Mouse (Mus musculus) C2C12 (cell line): Measurements from ENCODE around the gene Fntb. TPM values are rescaled to one million over a fixed set of nuclear protein-coding genes. Genes with fewer than 3 reads are reported as not detected.
"Not testable (repeated sequence)": the region's sequence is repeated elsewhere in the genome, so short reads cannot be mapped to it uniquely, and the experiment has no call there.

Experiments
- H3K27me3 ChIP-seq: one replicate; pipeline ENCODE4 v1.6.1; 2011; ENCODE audit not compliant: control insufficient read depth, insufficient read depth, insufficient read length
- H3K36me3 ChIP-seq: one replicate; pipeline ENCODE4 v1.6.1; 2011; ENCODE audit not compliant: control insufficient read depth, insufficient read depth
- H3K4me3 ChIP-seq: one replicate; pipeline ENCODE4 v1.5.1; 2011; ENCODE audit warnings: mild to moderate bottlenecking, control low read depth; ENCODE audit not compliant: poor library complexity, insufficient read depth, severe bottlenecking
- H3K79me2 ChIP-seq: one replicate; pipeline ENCODE4 v1.6.1; 2011; ENCODE audit not compliant: control insufficient read depth, insufficient read depth
- H3K79me3 ChIP-seq: one replicate; pipeline ENCODE4 v1.6.1; 2011; ENCODE audit warnings: low read depth, control low read depth
- H3ac ChIP-seq: one replicate; pipeline ENCODE3; 2011; ENCODE audit warnings: low read depth; ENCODE audit not compliant: control insufficient read depth, insufficient read length
- CEBPB ChIP-seq: IDR thresholded peaks from one replicate; pipeline ENCODE4 v1.6.1; 2011; ENCODE audit warnings: low read depth, mild to moderate bottlenecking, control low read depth, moderate library complexity
- CTCF ChIP-seq: IDR thresholded peaks from one replicate; pipeline ENCODE4 v1.5.1; 2011; ENCODE audit not compliant: control insufficient read depth, insufficient read depth, insufficient read length
- FOSL1 ChIP-seq: IDR thresholded peaks from one replicate; pipeline ENCODE4 v1.8.0; 2011; ENCODE audit warnings: mild to moderate bottlenecking, low read length; ENCODE audit not compliant: poor library complexity, insufficient read depth, severe bottlenecking
- MAX ChIP-seq: IDR thresholded peaks from one replicate; pipeline ENCODE4 v1.6.1; 2011; ENCODE audit warnings: mild to moderate bottlenecking, control low read depth
- MYOD1 ChIP-seq: IDR thresholded peaks from one replicate; pipeline ENCODE4 v1.6.1; 2011; ENCODE audit warnings: low read depth; ENCODE audit not compliant: control insufficient read depth, insufficient read length
- MYOG ChIP-seq: IDR thresholded peaks from one replicate; pipeline ENCODE4 v1.6.1; 2011; ENCODE audit not compliant: control insufficient read depth, insufficient read length; ENCODE audit errors: extremely low read depth
- USF1 ChIP-seq: IDR thresholded peaks from one replicate; pipeline ENCODE4 v1.6.1; 2011; ENCODE audit warnings: low read depth, mild to moderate bottlenecking, control low read depth, moderate library complexity
- polyA plus RNA-seq: library from polyadenylated mRNA; unstranded; fragments of >200 nt; fragmentation: generic; extraction: Trizol; gene quantifications from one replicate; pipeline ENCODE4 v1.2.1, GENCODE M21; 2012; ENCODE audit warnings: missing spikeins

Fntb gene
- polyA plus RNA-seq, 1 experiment, result 19.6 TPM

- Histone ChIP-seq H3K4me3 (no peak overlapping the region), H3K27me3 (no peaks in the 10 kb centered on the region), H3K79me3 (no peaks in the 10 kb centered on the region), H3ac (no peak overlapping the region), H3K36me3 (no peaks in the 10 kb centered on the region), H3K79me2 (no peaks in the 10 kb centered on the region)
- TF ChIP-seq MYOG (no peak), USF1 (no peak), MYOD1 (no peak)
Measured at GRCm38 (mm10) chr12:76780639-76781468, 15.5 kb downstream of the Fntb start.

GRCm38 (mm10) chr12:76784056-76784619, 18.7 kb downstream of the Fntb start:
- Histone ChIP-seq H3K27me3 (no peaks in the 10 kb centered on the region), H3K79me3 (no peaks in the 10 kb centered on the region)
- no peak for TF ChIP-seq CTCF
- no peak for TF ChIP-seq MYOG
- no peak for TF ChIP-seq CEBPB
- no peak for TF ChIP-seq MYOD1
- no peak for TF ChIP-seq USF1
- no peak for TF ChIP-seq FOSL1
- TF ChIP-seq MAX, result no peak

GRCm38 (mm10) chr12:76790446-76791084, 25.2 kb downstream of the Fntb start:
- Histone ChIP-seq H3ac (no peak overlapping the region), H3K79me2 (no peaks in the 10 kb centered on the region), H3K36me3 (no peaks in the 10 kb centered on the region), H3K79me3 (no peaks in the 10 kb centered on the region), H3K4me3 (no peak overlapping the region), H3K27me3 (peaks cover 24% of the 10 kb centered on the region)
- TF ChIP-seq MYOG, result no peak
- no peak for TF ChIP-seq CEBPB
- TF ChIP-seq MAX, result no peak
- TF ChIP-seq USF1, result no peak
- TF ChIP-seq CTCF, result no peak
- TF ChIP-seq FOSL1, result no peak
- no peak for TF ChIP-seq MYOD1

More at GRCm38 (mm10) chr12:76784056-76784619, 18.7 kb downstream of the Fntb start:
- H3K79me2 ChIP-seq, result no peaks in the 10 kb centered on the region
- no peaks in the 10 kb centered on the region for H3K36me3 ChIP-seq
- H3ac ChIP-seq, result no peak overlapping the region
- H3K4me3 ChIP-seq, result no peak overlapping the region

GRCm38 (mm10) chr12:76792540-76792939, 27.2 kb downstream of the Fntb start:
- H3K79me3 ChIP-seq, H3K36me3 ChIP-seq, H3ac ChIP-seq, H3K79me2 ChIP-seq, H3K4me3 ChIP-seq: not testable (repeated sequence)
- peaks cover 33% of the 10 kb centered on the region for H3K27me3 ChIP-seq

- Histone ChIP-seq H3K4me3 (no peak within 1 kb of the TSS), H3K27me3 (peaks cover 40% of the 10 kb centered on the region), H3K79me3 (no peaks in the 10 kb centered on the region), H3K79me2 (no peaks in the 10 kb centered on the region), H3K36me3 (no peaks in the 10 kb centered on the region), H3ac (no peak within 1 kb of the TSS)
- no peak for TF ChIP-seq CTCF
Measured at GRCm38 (mm10) chr12:76795350-76795749, 30.0 kb downstream of the Fntb start, which contains the start of gene Gpx2. Gpx2 (minus strand) TSS chr12:76795554.

- Histone ChIP-seq H3K27me3 (peaks cover 33% of the 10 kb centered on the region), H3K36me3 (no peaks in the 10 kb centered on the region), H3K4me3 (no peak overlapping the region), H3K79me2 (no peaks in the 10 kb centered on the region), H3ac (no peak overlapping the region), H3K79me3 (no peaks in the 10 kb centered on the region)
- no peak for TF ChIP-seq MYOG
- TF ChIP-seq FOSL1, result no peak
- TF ChIP-seq MAX, result no peak
Measured at GRCm38 (mm10) chr12:76796938-76797539, 31.6 kb downstream of the Fntb start.
